Comparison of ENCODE assay signal across 25 mouse cellular contexts in the genomic region with DNA sequence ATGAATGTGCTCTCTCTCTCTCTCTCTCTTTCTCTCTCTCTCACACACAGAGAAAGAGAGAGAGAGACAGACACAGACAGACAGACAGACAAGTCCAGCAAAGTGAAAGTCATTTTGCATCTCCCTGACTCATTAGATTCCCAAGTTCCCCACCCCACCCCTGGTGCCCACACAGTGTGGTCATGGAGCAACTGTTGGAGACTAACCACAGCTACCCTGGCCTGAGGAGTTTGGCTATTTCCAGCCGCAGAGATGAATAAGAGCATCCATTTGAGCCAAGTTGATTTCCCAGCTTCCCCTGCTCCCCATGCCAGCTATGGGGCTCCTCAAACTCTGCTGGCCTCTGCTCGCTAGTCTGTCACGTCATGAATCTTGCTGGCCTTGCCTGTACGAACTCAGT.
DNase-seq lines count a peak whose midpoint lies in the region; ATAC-seq and TF ChIP-seq lines count a peak whose summit lies in the region.
"Had no signal": no experiment of that assay in that cellular context is flagged by ENCODE, and none has a peak within 500 bp of the region (broad histone marks: within the 10 kb centered on the region; RNA-seq: fewer than 3 reads in every experiment).

No protein-coding gene starts in this region.

- no peak for TF ChIP-seq EP300 in liver, embryonic 14.5 days (IDR thresholded peaks at IDR 0.05; ENCODE audit: low read depth)

- no peaks in the 10 kb centered on the region for H3K9me3 ChIP-seq in forebrain, embryonic 10.5 days
- H3K9me3 ChIP-seq in forebrain, embryonic 13.5 days (replicated peaks): no peaks in the 10 kb centered on the region
- no peaks in the 10 kb centered on the region for H3K9me3 ChIP-seq in liver, embryonic 14.5 days (ENCODE audit: control insufficient read depth, low read length)
- no peaks in the 10 kb centered on the region for H3K9me3 ChIP-seq in hindbrain, embryonic 10.5 days
- H3K9me3 ChIP-seq: forebrain, embryonic 12.5 days; heart, embryonic 12.5 days; intestine, embryonic 15.5 days; midbrain, embryonic 13.5 days had no signal

- H3K27me3 ChIP-seq in forebrain, embryonic 10.5 days (ENCODE audit: poor library complexity, severe bottlenecking): no peaks in the 10 kb centered on the region
- no peaks in the 10 kb centered on the region for H3K27me3 ChIP-seq in forebrain, embryonic 13.5 days
- H3K27me3 ChIP-seq in liver, embryonic 14.5 days (ENCODE audit: control insufficient read depth, insufficient read depth, low read length): no peaks in the 10 kb centered on the region
- no peaks in the 10 kb centered on the region for H3K27me3 ChIP-seq in hindbrain, embryonic 10.5 days (ENCODE audit: insufficient read depth, poor library complexity, severe bottlenecking)
- H3K27me3 ChIP-seq: forebrain, embryonic 12.5 days; heart, embryonic 12.5 days; intestine, embryonic 15.5 days; midbrain, embryonic 13.5 days had no signal

- no peak for DNase-seq in forebrain, embryonic 10.5 days (ENCODE audit: extremely low spot score, low spot score)
- DNase-seq in 3134 (ENCODE audit: extremely low read depth, insufficient read length, low spot score): peak; percentile 76
- DNase-seq in NIH3T3 (ENCODE audit: low read depth): peak; percentile 58
- DNase-seq in liver, embryonic 14.5 days (ENCODE audit: low read depth in 3 of 3, low spot score in 3 of 3): no peak
- no peak for DNase-seq in spleen, postnatal 14 days (ENCODE audit: low spot score in 2 of 2)
- no peak for DNase-seq in hindbrain, embryonic 10.5 days (ENCODE audit: low spot score)
- DNase-seq: adrenal gland, adult 8-10 months; cerebellum, adult 11 months; cerebellum, adult 9-10 months; cerebellum, postnatal 36 days; gastrocnemius, postnatal 25 days; heart, adult 11 months; kidney, adult 2 months; kidney, postnatal 36 days; layer of hippocampus, postnatal 36 days; left cerebral cortex, postnatal 4 days; lung, embryonic 14.5 days had no signal

- ATAC-seq in forebrain, embryonic 13.5 days: no peak
- ATAC-seq in liver, embryonic 14.5 days (ENCODE audit: insufficient read depth): no peak
- ATAC-seq in erythroblast, adult 5-6 weeks (replicated peaks; ENCODE audit: low FRiP score, poor library complexity, severe bottlenecking): no peak
- ATAC-seq: CD4-positive, CD25-positive, alpha-beta regulatory T cell, adult 4 months; hindbrain, postnatal 0 days; intestine, embryonic 15.5 days; midbrain, embryonic 13.5 days had no signal

- peaks cover 38% of the 10 kb centered on the region for H3K4me1 ChIP-seq in forebrain, embryonic 10.5 days
- H3K4me1 ChIP-seq in forebrain, embryonic 13.5 days: peaks cover 47% of the 10 kb centered on the region
- H3K4me1 ChIP-seq in liver, embryonic 14.5 days (replicated peaks; ENCODE audit: control insufficient read depth in 2 of 2, insufficient read depth in 2 of 2, low read length in 1 of 2): peaks cover 56 to 59% of the 10 kb centered on the region in 2 experiments
- H3K4me1 ChIP-seq in hindbrain, embryonic 10.5 days (replicated peaks): peaks cover 35% of the 10 kb centered on the region

- TF ChIP-seq CTCF in liver, embryonic 14.5 days (IDR thresholded peaks at IDR 0.05; ENCODE audit: low read depth): no peak

- WGBS in forebrain, embryonic 10.5 days: 91% methylated on average over 4 of the region's 4 CpGs
- WGBS in forebrain, embryonic 13.5 days: 88% methylated on average over 4 of the region's 4 CpGs
- 76% methylated on average over 4 of the region's 4 CpGs for WGBS in liver, embryonic 14.5 days (ENCODE audit: insufficient replicate concordance)
- WGBS in hindbrain, embryonic 10.5 days: 88% methylated on average over 4 of the region's 4 CpGs

- peak overlapping the region; percentile 25; the same call in 1 of the 2 replicates for H3K27ac ChIP-seq in forebrain, embryonic 10.5 days
- H3K27ac ChIP-seq in forebrain, embryonic 13.5 days: no peak overlapping the region
- H3K27ac ChIP-seq in liver, embryonic 14.5 days: peak overlapping the region; percentile 99
- no peak overlapping the region for H3K27ac ChIP-seq in hindbrain, embryonic 10.5 days
- H3K27ac ChIP-seq: forebrain, embryonic 12.5 days; hindbrain, postnatal 0 days; intestine, embryonic 15.5 days; midbrain, embryonic 13.5 days had no signal

- H3K4me3 ChIP-seq in forebrain, embryonic 10.5 days: no peak overlapping the region
- H3K4me3 ChIP-seq in forebrain, embryonic 13.5 days: no peak overlapping the region
- H3K4me3 ChIP-seq in liver, embryonic 14.5 days (ENCODE audit: insufficient read depth in 1 of 2, low read depth in 2 of 2, low read length in 2 of 2): no peak overlapping the region
- no peak overlapping the region for H3K4me3 ChIP-seq in hindbrain, embryonic 10.5 days
- H3K4me3 ChIP-seq: forebrain, embryonic 12.5 days; heart, embryonic 12.5 days; intestine, embryonic 15.5 days; midbrain, embryonic 13.5 days had no signal

- no peak overlapping the region for H3K9ac ChIP-seq in forebrain, embryonic 13.5 days
- H3K9ac ChIP-seq in liver, embryonic 14.5 days (replicated peaks): peak overlapping the region; percentile 27
- H3K9ac ChIP-seq: forebrain, embryonic 12.5 days; heart, embryonic 12.5 days; intestine, embryonic 15.5 days; lung, embryonic 14.5 days; midbrain, embryonic 13.5 days had no signal

- peaks cover 52% of the 10 kb centered on the region for H3K36me3 ChIP-seq in forebrain, embryonic 10.5 days (replicated peaks)
- H3K36me3 ChIP-seq in forebrain, embryonic 13.5 days (ENCODE audit: poor library complexity, severe bottlenecking): peaks cover 25% of the 10 kb centered on the region
- H3K36me3 ChIP-seq in liver, embryonic 14.5 days (replicated peaks; ENCODE audit: control insufficient read depth, insufficient read depth, low read depth): peaks cover 33% of the 10 kb centered on the region
- H3K36me3 ChIP-seq in hindbrain, embryonic 10.5 days: peaks cover 53% of the 10 kb centered on the region
- H3K36me3 ChIP-seq: intestine, embryonic 15.5 days had no signal

- H3K4me2 ChIP-seq in forebrain, embryonic 13.5 days: no peak overlapping the region
- no peak overlapping the region for H3K4me2 ChIP-seq in liver, embryonic 14.5 days (ENCODE audit: low read depth)
- H3K4me2 ChIP-seq: forebrain, embryonic 12.5 days; heart, embryonic 12.5 days; intestine, embryonic 15.5 days; lung, embryonic 14.5 days; midbrain, embryonic 13.5 days had no signal

Comparison
In these comparisons a context has a peak if more than half of its experiments do, and no peak if none do; other contexts are left out.
1. H3K27ac ChIP-seq: peak in forebrain, embryonic 10.5 days (single experiment) and liver, embryonic 14.5 days (single experiment); none in forebrain, embryonic 13.5 days (single experiment) and hindbrain, embryonic 10.5 days (single experiment).
2. DNase-seq: peak in 3134 (single experiment) and NIH3T3 (single experiment); none in forebrain, embryonic 10.5 days (single experiment), liver, embryonic 14.5 days (0 of 3), spleen, postnatal 14 days (0 of 2) and hindbrain, embryonic 10.5 days (single experiment).